Mouse (Mus musculus): Measurements from ENCODE around the gene Reps1. TPM values are rescaled to one million over a fixed set of nuclear protein-coding genes. Genes with fewer than 3 reads are reported as not detected.

Gene Reps1
- total RNA-seq (2021) = 10 to 100 TPM; 57.7 to 63.3 TPM

GRCm38 (mm10) chr10:18055696-18056390, at the start of gene Reps1:
Gene Reps1, plus strand, starts transcription at chr10:18055861.
- DNase-seq (ENCODE audit: low spot score in 2 of 2) = peak; percentile 47 to 52
- intact Hi-C loops (cut with DNase I) = loop anchor here (2.0 to 10.0 kb wide), 3 partner anchors 46 to 321 kb away; no protein-coding TSS in a partner anchor

- intact Hi-C loops (cut with DNase I) = no loop called here
- DNase-seq (ENCODE audit: low spot score in 2 of 2) = no peak
Measured at GRCm38 (mm10) chr10:18006756-18007155, 48.9 kb upstream of the Reps1 start.

GRCm38 (mm10) chr10:18007243-18007642, 48.4 kb upstream of the Reps1 start:
- DNase-seq (ENCODE audit: low spot score in 2 of 2) = no peak
- intact Hi-C loops (cut with DNase I) = no loop called here

- no peak for DNase-seq (ENCODE audit: low spot score in 2 of 2)
- intact Hi-C loops (cut with DNase I) = no loop called here
Measured at GRCm38 (mm10) chr10:18008118-18008517, 47.5 kb upstream of the Reps1 start.

GRCm38 (mm10) chr10:18009744-18010143, 45.9 kb upstream of the Reps1 start:
- DNase-seq (ENCODE audit: low spot score in 2 of 2) = no peak
- intact Hi-C loops (cut with DNase I) = no loop called here

GRCm38 (mm10) chr10:18011761-18012160, 43.9 kb upstream of the Reps1 start:
- DNase-seq (ENCODE audit: low spot score in 2 of 2) = no peak
- intact Hi-C loops (cut with DNase I) = no loop called here

GRCm38 (mm10) chr10:18020443-18020842, 35.2 kb upstream of the Reps1 start:
- no peak for DNase-seq (ENCODE audit: low spot score in 2 of 2)
- intact Hi-C loops (cut with DNase I) = loop anchor here (5.0 kb wide), 1 partner anchor 73 kb away; the partner anchor contains the start of gene Heca

- DNase-seq (ENCODE audit: low spot score in 2 of 2) = no peak
- intact Hi-C loops (cut with DNase I) = loop anchor here (5.0 kb wide), 1 partner anchor 74 kb away; the partner anchor contains the start of gene Heca
Measured at GRCm38 (mm10) chr10:18020846-18021245, 34.8 kb upstream of the Reps1 start.

- intact Hi-C loops (cut with DNase I) = loop anchor here (5.0 kb wide), 1 partner anchor 74 kb away; the partner anchor contains the start of gene Heca
Measured at GRCm38 (mm10) chr10:18021576-18022311, 33.9 kb upstream of the Reps1 start.

GRCm38 (mm10) chr10:18022312-18022711, 33.3 kb upstream of the Reps1 start:
- DNase-seq (ENCODE audit: low spot score in 2 of 2) = peak; percentile 45 to 50
- intact Hi-C loops (cut with DNase I) = loop anchor here (5.0 kb wide), 1 partner anchor 75 kb away; the partner anchor contains the start of gene Heca

More at GRCm38 (mm10) chr10:18021576-18022311, 33.9 kb upstream of the Reps1 start:
- DNase-seq (ENCODE audit: low spot score in 2 of 2) = no peak

GRCm38 (mm10) chr10:18022741-18023347, 32.8 kb upstream of the Reps1 start, which contains the start of gene Abracl:
Gene Abracl, minus strand, starts transcription at chr10:18023288.
- DNase-seq (ENCODE audit: low spot score in 2 of 2) = peak; percentile 49 to 66
- intact Hi-C loops (cut with DNase I) = loop anchor here (5.0 kb wide), 1 partner anchor 76 kb away; the partner anchor contains the start of gene Heca

GRCm38 (mm10) chr10:18034408-18034807, 21.3 kb upstream of the Reps1 start:
- intact Hi-C loops (cut with DNase I) = no loop called here
- no peak for DNase-seq (ENCODE audit: low spot score in 2 of 2)

- DNase-seq (ENCODE audit: low spot score in 2 of 2) = no peak
- intact Hi-C loops (cut with DNase I) = no loop called here
Measured at GRCm38 (mm10) chr10:18036849-18037248, 18.8 kb upstream of the Reps1 start.

GRCm38 (mm10) chr10:18046380-18046779, 9.3 kb upstream of the Reps1 start:
- no peak for DNase-seq (ENCODE audit: low spot score in 2 of 2)
- intact Hi-C loops (cut with DNase I) = no loop called here

- no peak for DNase-seq (ENCODE audit: low spot score in 2 of 2)
- intact Hi-C loops (cut with DNase I) = no loop called here
Measured at GRCm38 (mm10) chr10:18047380-18048146, 8.1 kb upstream of the Reps1 start.

- intact Hi-C loops (cut with DNase I) = loop anchor here (2.0 to 10.0 kb wide), 3 partner anchors 47 to 320 kb away; no protein-coding TSS in a partner anchor
- peak; percentile 82 to 87 for DNase-seq (ENCODE audit: low spot score in 2 of 2)
Measured at GRCm38 (mm10) chr10:18055009-18055695, 509 bp upstream of the Reps1 start.

- intact Hi-C loops (cut with DNase I) = loop anchor here (5.0 to 10.0 kb wide), 2 partner anchors 46 to 322 kb away; no protein-coding TSS in a partner anchor
- DNase-seq (ENCODE audit: low spot score in 2 of 2) = no peak
Measured at GRCm38 (mm10) chr10:18056391-18056745, 707 bp downstream of the Reps1 start.

- DNase-seq (ENCODE audit: low spot score in 2 of 2) = no peak
- intact Hi-C loops (cut with DNase I) = loop anchor here (5.0 to 10.0 kb wide), 2 partner anchors 43 to 324 kb away; no protein-coding TSS in a partner anchor
Measured at GRCm38 (mm10) chr10:18058681-18059338, 3.1 kb downstream of the Reps1 start.
